Mouse (Mus musculus) thymus, postnatal 36 days (tissue): ENCODE results near the gene C1rl.
"Not testable (repeated sequence)": the region's sequence is repeated elsewhere in the genome, so short reads cannot be mapped to it uniquely, and the experiment has no call there.

Source experiments
- DNase-seq, 2 experiments: peaks; one replicate each; pipeline ENCODE4 v3.0.0; 2022; ENCODE audit warnings: mixed read lengths in 2 of 2

The C1rl gene

DNA sequence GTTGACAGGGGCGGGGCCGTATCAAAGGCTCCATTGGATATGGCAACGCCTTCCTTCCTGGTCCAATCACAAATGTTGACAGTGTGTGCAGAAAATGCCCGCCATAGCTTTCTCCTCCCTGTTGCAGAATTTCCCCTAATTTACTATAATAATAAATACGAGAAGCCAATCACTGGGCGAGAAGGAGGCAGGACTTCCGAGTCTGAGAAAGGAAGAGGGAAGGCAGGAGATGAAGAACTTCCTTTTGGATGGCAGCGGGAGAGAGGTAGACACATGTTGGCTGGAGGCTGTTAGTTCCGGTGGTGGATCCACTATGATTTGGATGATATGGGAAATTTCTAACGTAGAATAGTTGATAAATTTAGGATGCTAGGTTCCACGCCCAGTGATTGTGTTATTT is 18.3 kb upstream of the C1rl start:
- no peak for DNase-seq

DNA sequence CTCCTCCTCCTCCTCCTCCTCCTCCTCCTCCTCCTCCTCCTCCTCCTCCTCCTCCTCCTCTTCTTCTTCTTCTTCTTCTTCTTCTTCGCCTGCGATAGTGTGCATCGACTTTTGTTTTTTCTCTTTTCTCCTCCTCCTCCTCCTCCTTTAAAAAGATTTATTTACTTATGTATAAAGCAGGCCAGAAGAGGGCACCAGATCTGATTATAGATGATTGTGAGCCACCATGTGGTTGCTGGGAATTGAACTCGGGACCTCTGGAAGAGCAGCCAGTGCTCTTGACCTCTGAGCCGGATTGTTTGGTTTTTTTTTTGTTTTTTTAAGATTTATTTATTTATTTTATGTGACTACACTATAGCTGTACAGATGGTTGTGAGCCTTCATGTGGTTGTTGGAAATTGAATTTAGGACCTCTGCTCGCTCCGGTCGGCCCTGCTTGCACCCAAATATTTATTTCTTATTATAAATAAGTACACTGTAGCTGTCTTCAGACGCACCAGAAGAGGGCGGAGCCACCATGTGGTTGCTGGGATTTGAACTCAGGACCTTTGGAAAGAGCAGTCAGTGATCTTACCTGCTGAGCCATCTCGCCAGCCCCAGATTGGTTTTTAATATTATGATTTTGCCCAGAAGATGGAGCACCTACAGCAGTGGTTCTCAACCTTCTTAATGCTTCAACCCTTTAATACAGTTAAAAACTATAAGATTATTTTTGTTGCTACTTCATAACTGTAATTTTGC is 17.4 kb upstream of the C1rl start:
- DNase-seq: not testable (repeated sequence)

DNA sequence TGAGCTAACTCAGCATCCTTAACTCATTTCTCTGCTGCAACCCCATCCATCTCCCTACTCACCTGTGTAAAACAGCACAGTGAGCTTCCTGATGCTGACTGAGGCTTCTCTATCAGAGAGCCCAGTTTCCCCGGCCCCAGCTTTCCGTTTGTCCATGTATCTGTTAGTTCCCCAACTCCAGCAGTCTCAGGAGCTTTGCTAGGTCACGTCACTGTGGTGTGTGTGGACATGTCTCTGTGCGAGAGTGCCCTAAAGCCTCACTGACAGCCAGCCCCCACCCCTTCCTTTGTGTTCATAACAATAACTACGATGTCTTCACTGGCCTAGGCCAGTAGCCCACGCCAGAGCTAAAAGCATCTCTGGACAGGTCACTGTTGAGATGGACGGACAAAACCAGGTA is 16.7 kb upstream of the C1rl start:
- no peak for DNase-seq

DNA sequence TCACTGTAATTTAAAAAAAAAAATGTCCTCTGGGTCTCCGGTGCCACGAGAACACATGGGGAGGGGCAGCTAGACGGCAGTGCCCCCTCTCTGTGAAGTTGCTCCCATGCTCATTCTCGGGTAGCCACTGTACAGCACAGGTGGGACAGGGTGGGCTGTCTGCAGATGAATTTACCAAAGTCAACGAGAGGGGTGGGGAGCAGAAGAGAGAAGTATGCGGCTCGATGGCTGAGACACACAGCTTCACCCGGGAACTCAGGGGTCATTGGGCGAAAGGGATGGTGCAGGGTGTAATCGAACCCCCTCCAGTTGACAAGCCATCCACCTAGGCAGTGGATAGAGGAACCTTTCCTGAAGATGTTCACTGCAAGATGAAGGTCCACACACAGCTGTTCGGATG is 16.1 kb upstream of the C1rl start:
- DNase-seq: no peak

DNA sequence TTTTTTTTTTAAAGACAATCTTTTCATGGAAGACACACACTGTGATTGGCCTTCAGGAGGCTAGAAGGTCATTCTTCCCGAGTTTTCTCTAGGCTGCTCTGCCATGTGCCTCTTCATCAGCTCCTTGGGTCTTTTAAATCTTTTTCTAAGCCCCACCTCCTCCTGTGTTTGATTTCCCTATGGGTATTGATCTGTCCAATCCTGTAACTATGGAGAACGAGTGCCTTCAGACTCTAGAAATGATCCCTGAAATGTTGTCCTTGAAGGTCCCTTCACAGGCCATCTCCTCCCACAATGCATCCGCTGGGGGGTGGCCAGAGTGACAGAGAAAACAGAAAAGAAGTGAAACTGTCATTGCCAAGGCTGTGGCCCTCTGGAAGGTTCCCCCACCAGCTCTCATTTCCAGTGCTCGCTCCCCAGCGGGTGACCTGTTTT is 15.7 kb upstream of the C1rl start:
- no peak for DNase-seq

DNA sequence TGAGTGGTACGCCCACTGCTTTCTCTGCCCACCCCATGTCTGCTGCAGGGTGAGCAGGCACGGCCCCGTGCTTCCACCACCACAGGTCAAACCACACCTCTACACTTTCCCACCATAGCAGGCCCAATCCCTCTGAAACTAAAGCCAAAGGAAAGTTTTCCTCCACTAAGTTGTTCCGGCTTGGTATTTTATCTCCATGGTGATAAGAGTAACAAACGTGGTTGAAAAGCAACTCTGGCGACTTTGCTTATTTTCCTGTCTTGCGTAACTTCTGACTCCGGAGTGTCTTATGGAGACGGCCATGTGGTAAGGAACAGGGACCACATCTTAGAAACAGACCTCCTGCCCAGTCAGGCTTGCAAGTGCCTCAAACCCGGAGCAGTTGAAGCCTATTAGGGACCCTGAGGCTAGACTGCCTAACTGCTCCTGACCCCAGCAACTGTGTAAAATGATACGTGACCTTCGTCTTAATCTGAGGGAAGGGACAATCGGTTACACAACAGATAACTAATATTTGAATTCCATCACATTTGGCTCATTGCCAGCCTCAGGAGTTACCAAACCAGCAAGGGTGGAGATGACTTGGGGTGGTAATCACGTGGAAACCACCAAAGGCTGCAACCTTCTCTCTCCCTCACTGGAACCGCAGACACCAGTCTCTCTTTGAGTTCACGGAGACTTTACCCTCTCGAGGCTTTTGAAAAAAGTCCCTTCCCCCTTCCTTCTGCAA is 14.8 kb upstream of the C1rl start:
- no peak for DNase-seq

DNA sequence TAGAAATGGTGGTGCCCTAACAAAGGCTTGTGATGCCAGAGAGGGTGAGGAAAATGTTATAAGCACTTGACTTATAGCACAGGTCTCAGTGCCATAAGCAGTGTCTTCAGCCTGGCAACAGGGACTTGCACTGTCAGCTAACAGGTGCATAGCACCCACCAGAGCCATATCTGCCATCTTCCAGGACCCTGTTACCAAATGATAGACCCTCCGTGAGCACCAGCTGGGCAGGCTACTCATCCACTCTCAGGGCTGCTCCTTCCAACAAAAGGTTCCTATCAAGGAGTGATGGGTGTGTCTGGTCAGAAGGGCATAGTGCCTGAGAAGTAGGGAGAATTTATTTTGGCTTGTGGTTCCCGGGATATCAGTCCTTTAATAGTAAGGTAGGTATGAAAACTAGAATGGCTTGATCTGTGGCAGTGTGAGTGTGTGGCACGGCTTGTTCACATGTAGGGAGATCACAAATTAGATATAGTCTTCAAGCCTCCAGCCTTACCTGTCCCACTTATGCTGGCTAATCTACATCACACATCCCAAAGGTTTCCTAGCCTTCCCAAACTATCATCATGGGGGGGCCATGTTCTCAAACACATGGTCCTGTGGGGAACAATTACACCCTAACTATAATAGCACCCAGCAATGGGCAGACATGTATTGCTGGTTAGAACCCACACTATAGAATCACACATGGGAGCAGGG is 13.9 kb upstream of the C1rl start:
- no peak for DNase-seq

DNA sequence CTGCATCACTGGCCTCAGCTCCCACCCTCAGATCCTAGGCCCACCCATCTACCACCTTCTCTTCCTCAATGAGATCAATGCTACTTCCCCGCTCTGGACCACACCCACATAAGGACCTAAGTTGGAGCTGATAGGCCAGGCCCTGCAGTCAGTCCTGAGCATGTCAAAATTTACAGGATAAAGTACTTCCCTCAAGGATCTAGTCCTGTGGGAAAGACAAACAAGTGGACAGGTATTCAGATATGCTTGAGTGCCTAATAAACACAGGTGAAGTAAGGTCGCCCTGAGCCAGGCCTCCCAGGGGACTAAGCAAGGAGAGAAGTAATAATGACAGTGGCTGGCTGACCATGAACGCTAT is 13.4 kb upstream of the C1rl start:
- no peak for DNase-seq

DNA sequence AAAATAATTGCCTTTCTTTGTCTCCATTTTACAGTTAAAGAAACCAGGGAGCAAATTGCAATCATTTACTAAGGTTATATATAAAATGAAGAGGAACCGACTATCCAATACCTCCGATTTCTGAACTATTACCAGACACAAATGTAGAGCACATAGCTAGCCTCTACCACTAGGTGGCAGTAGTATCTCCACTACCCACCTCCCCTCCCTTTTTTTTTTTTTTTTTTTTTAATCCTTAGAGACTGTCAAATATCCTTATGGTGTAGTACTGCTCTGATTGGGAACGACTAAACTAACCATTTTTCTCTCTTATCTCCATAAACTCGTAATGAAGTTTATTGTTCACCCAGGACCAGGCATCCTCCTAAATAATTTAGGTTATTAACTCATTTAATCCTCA is 12.6 kb upstream of the C1rl start:
- no peak for DNase-seq

DNA sequence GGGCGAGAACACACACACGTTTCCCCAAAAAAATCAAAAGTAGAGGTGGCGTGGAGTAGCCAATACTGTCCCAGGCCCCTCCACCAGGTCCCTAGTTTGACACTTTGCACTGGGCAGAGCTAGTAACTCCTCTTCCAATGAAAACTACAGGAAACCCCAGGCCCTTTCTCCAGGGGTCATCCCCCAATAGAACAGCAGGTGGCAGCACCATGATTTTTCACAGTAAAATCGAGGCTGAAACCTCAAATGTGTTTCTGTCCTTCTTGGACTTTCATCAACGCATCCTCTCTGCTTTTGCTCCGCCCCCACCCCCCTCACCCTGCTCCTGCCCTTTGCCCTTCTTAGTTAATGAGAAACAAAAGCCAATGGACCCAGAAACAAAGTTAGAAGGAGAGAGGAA is 11.3 kb upstream of the C1rl start:
- peak; percentile 27 to 34 for DNase-seq

DNA sequence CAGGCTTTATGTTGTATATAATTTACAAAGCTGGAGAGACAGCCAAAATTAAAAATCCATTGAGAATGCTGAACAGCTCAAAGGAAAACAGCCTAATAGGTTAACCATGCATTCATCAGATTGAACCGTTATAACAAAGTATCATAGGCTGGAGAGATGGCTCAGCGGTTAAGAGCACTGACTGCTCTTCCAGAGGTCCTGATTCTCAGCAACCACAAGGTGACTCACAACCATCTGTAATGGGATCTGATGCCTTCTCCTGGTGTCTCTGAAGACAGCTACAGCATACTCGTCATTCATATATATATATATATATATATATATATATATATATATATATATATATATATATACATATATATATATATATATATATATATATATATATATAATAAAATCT is 9.1 kb upstream of the C1rl start:
- DNase-seq: not testable (repeated sequence)

DNA sequence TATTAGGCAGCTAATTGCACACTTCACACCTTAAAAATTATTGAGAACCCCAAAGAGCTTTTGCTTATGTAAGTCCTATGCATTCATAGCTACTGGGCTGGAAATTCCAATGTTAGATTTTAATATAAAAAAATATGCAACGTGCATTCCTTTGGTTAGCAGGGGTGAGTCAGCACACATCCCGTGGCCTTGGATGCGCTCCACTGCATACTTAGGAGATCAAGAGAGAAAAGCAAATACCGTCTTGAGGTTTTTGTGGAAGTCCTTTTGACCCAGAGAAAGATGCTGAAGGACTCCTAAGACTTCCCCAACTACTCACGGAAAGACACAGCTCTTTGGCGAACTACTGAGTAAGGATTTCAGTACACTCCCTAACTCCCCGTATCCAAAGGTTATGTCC is 8.1 kb upstream of the C1rl start:
- no peak for DNase-seq

DNA sequence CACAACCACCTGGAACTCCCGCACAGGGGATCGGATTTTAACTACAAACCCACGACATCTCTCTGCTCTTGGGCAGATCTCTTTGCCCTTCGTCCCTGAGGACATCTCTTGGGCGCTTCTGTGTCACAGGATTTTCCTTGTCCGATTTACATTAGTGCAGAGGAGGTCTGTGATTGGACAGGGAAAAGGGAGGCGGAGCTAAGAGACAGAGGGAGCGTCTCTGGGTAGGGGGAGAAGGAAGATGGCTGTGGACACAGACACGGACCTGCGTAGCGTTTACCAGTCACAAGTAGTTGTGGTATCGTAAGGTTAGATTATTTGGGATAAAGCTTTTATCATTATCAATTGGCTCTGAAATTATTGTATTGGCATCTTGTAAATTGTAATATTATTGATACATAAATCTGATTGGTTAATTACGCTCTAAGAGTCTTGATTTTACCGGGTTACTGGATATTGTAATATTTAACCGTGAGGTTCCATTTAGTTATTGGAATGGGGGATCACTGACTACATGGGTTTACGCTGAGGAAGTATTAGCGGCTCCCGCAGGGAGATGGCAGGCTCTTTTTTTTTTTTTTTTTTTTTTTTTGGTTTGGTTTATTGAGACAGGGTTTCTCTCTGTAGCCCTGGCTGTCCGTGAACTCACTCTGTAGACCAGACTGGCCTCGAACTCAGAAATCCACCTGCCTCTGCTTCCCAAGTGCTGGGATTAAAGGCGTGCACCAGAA is 7.3 kb upstream of the C1rl start:
- no peak for DNase-seq

DNA sequence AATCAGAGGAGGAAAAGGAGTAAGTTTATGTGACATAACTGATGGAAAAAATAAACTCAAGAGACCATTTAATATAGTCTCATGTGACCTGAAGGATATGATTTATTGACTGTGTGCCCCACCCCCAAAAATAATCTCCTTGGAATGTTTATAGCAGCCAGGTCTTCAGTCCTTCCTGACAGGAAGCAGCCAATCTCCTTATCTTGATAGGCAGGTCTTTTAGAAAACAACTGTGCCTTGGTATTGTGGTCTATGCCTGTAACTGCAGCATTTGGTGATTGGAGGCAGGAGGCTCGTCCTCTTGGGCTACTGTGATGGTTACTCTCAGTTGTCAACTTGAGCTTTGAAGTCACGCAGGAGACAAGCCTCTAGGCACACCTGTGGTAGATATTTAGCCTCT is 5.4 kb upstream of the C1rl start:
- no peak for DNase-seq

DNA sequence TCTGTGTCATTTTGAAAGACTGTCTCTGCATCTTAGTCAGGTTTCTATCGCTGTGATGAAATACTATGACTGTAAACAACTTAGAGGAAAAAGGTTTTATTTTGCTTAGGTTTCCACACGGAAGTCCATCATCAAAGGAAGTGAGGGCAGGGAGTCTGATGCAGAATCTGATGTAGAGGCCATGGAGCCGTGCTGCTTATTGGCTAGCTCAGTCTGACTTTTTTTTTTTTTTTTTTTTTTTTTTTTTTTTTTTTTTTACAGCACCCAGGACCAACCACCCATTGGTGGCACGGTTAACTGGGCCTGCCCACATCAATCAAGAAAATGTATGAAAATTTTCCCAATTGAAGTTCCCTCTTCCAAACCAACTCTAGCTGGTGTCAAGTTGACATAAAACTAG is 4.0 kb upstream of the C1rl start:
- no peak for DNase-seq

DNA sequence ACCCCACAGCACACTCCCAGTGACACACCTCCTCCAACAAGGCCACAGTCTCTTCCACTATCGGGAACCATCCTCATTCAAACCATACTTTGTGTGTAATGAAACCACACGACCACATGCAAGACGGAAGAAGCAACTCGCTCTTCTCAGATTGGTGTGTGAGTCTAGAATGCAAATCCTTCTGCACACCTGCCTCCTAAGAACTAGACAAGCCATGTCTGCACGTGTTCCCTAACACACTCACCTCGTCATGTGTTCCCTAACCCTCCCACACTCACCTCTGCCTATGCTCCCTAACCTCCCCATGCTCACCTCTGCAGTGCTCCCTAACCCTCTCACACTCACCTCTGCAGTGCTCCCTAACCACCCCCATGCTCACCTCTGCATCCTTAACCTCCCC is 1.5 kb upstream of the C1rl start:
- DNase-seq: no peak

DNA sequence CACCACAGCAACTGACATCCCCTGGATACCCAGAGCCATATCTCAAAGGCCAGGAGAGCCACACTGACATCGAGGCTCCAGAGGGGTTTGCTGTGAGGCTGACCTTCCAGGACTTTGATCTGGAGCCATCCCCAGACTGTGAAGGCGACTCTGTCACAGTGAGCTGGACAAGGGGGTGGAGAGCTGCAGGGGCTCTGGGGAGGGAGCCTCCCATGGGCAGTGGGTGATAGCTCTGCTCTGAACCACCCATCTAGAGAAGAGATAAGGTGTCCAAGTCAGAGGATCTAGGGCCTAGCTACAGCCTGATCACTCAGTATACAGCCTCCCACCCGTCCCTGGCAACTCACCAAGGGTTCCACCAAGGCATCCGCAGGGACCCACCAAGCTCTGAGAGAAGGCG is 973 bp downstream of the C1rl start:
- DNase-seq: no peak

DNA sequence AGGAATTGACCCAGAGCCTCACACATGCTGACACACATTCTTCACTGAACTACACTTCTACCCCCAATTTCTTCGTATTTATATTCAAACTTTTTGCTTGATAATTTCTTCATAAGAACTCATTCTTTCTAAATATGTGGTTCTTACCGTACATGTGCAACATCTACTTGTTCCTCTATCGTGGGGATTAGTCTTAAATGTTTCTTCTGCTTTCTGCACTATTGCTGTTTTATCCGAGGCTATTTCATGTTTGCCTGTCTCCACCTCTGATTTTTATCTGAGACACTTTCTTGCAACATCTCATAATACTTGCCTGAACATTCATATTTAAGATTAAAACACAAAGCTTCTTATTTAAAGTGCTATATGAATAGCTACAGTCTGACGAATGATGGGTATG is 3.1 kb downstream of the C1rl start:
- DNase-seq: no peak

DNA sequence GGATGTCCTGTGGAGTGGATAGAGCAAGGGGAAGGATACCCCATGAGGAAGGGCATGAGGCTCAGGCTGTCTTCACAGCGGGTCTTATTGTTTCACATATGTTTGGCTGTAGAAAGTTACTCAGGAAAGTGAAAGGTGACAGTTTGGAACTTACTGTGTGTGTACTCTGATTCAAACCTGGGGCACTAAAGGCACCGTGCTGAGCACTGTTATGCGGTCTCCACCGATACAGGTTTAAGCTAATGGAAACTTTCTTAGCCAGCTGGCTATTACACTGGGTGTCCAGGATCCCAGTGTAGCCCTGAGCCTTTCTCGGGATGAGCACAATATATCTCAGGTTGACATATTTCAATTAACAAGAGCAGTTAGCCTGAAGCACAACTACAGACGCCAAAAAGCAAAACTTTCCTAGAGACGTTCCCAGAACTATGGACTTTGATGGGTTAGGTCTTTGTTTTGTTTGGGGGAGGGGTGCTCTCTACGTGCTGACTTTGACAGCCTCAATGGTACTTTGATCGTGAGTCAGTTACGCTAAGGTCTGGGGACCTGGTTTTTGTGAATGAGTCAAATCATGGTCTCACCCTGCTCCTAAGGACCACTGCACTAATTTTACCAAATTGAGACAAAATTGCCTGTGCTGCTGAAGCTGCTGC is 7.1 kb downstream of the C1rl start:
- no peak for DNase-seq

DNA sequence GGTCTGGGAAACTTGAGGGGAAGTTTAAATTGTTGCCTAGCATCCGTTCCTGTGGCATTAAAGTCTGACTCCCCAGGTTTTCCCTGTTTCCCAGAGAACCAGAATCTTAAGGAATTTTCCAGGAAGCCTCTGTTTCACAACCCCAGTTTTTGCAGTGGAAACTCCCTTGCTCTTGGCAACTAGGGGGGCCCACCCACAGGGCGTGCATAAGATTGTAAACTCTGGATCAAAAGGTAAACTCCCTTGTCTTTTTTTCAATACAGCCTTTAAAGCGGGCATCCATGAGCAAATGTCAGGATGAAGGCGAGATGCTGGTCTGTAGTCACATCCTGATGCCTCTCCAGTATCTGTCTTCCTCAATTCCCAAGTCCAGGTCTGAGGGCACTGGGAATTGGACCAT is 8.6 kb downstream of the C1rl start:
- DNase-seq: no peak

DNA sequence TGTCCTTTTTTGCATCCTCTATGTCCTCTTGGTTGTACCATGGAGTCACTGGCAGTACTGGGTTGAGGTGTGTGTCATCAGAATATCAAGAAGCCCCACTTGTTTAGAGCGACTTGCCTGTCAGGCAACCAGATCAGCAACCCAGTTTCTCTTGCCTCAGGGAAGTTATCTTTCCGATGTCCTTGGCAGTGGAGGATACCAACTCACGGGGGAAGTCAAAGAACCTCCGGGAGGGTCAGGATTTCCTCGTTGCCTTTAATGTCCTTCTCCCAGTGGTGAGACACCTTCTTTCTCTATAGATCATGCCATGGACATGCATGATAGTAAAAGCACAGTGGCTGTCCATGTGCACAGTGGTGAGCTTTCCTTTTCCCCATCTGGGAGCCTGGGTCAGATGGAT is 9.1 kb downstream of the C1rl start:
- no peak for DNase-seq

DNA sequence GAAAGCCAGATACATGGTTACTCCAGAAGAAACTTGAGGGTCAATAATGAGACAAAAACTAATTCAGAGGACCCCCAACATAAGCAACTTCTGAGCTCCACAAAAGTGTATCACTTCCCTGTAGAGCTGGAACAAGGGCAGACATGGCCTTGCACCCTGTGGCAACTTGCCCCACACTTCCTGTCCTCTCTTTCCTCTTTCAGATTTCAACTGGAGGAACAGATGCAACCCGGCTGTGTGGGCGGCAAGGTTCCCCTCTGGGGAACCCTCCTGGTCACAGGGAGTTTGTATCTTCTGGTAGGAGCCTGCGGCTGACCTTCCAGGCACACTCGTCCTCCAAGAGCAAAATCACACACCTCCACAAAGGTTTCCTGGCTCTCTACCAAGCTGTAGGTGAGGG is 12.1 kb downstream of the C1rl start:
- no peak for DNase-seq

DNA sequence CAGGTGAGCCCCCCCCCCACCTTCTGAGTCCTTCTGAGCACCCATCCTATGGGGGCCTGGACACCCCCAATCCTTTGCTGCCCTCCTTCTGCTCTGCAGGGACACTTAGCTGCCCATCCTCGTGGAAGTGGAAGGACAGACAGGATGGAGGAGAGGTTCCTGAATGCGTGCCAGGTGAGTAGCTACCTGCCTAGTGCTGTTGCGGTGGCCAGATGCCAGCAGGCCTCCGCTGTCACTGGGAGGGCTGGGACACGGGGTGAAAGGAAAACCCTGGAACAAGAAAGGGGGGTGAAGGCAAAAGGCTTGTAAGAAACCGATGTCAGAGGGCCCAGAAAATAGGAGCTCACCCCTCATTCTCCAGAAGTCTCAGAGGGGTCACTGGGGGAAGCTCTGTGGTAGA is 14.1 kb downstream of the C1rl start:
- no peak for DNase-seq
